Mouse (Mus musculus) testis, postnatal 10 days (tissue): ENCODE results near the gene Zfp217.
A peak's percentile ranks its signal among the peaks of the same experiment; 100 is the strongest.

Experiments
- DNase-seq: peaks from one replicate; pipeline ENCODE4 v3.0.0; 2021; ENCODE audit warnings: low spot score

Zfp217 gene

GRCm38 (mm10) chr2:170094871-170095270 is 53.0 kb downstream of the Zfp217 start:
- no peak for DNase-seq

GRCm38 (mm10) chr2:170094220-170094619 is 53.7 kb downstream of the Zfp217 start:
- no peak for DNase-seq

- no peak for DNase-seq
Observed at GRCm38 (mm10) chr2:170091563-170092443, 56.1 kb downstream of the Zfp217 start.

- DNase-seq, result peak; percentile 66
Observed at GRCm38 (mm10) chr2:170078442-170079017, 69.4 kb downstream of the Zfp217 start.

GRCm38 (mm10) chr2:170078041-170078440 is 69.9 kb downstream of the Zfp217 start:
- no peak for DNase-seq

GRCm38 (mm10) chr2:170076941-170077490 is 70.9 kb downstream of the Zfp217 start:
- no peak for DNase-seq

- DNase-seq, result peak; percentile 59
Observed at GRCm38 (mm10) chr2:170070641-170071241, 77.2 kb downstream of the Zfp217 start.

GRCm38 (mm10) chr2:170069976-170070375 is 77.9 kb downstream of the Zfp217 start:
- no peak for DNase-seq

- DNase-seq, result no peak
Observed at GRCm38 (mm10) chr2:170062378-170062777, 85.5 kb downstream of the Zfp217 start.

GRCm38 (mm10) chr2:170060066-170060465 is 87.8 kb downstream of the Zfp217 start:
- peak; percentile 67 for DNase-seq

- no peak for DNase-seq
Observed at GRCm38 (mm10) chr2:170058774-170059173, 89.1 kb downstream of the Zfp217 start.
